Comparison of ENCODE assay signal across 15 mouse cellular contexts in genomic region chr6:4973337-4973736, GRCm38 (mm10).
DNase-seq lines count a peak whose midpoint lies in the region; ATAC-seq lines count a peak whose summit lies in the region.
"Had no signal": no experiment of that assay in that cellular context is flagged by ENCODE, and none has a peak within 500 bp of the region (broad histone marks: within the 10 kb centered on the region; RNA-seq: fewer than 3 reads in every experiment).

No protein-coding gene starts in this region.

- 0 out of 2 replicates have a peak, but pooled peaks have one; percentile 15 for ATAC-seq in kidney, embryonic 16.5 days (ENCODE audit: low FRiP score, low TSS enrichment)
- ATAC-seq in granulocyte monocyte progenitor cell, adult 5-6 weeks (replicated peaks; ENCODE audit: poor library complexity, severe bottlenecking): peak; percentile 85
- peak; percentile 88 for ATAC-seq in megakaryocyte, adult 5-6 weeks (ENCODE audit: poor library complexity, severe bottlenecking)
- ATAC-seq: activated CD4-positive, CD25-positive, alpha-beta regulatory T cell, adult 4 months; inflammation-experienced regulatory T-cells, adult 6 months had no signal

- H3K4me3 ChIP-seq in kidney, embryonic 16.5 days (ENCODE audit: low read length): no peak overlapping the region
- H3K4me3 ChIP-seq: forebrain, embryonic 10.5 days had no signal

- no peak overlapping the region for H3K4me2 ChIP-seq in kidney, embryonic 16.5 days (replicated peaks; ENCODE audit: low read depth, low read length)
- H3K4me2 ChIP-seq: lung, embryonic 14.5 days had no signal

- H3K4me1 ChIP-seq in kidney, embryonic 16.5 days (ENCODE audit: insufficient read depth, low read length): no peaks in the 10 kb centered on the region
- H3K4me1 ChIP-seq: forebrain, embryonic 10.5 days had no signal

- no peak overlapping the region for H3K27ac ChIP-seq in kidney, embryonic 16.5 days (ENCODE audit: low read length)
- H3K27ac ChIP-seq: forebrain, embryonic 10.5 days had no signal

- H3K9me3 ChIP-seq in kidney, embryonic 16.5 days (ENCODE audit: low read length): no peaks in the 10 kb centered on the region

- H3K9ac ChIP-seq in kidney, embryonic 16.5 days (replicated peaks; ENCODE audit: low read length): no peak overlapping the region
- H3K9ac ChIP-seq: lung, embryonic 14.5 days had no signal

- 78% methylated on average over 10 of the region's 10 CpGs for WGBS in kidney, embryonic 16.5 days

- no peaks in the 10 kb centered on the region for H3K27me3 ChIP-seq in kidney, embryonic 16.5 days (ENCODE audit: insufficient read depth, low read length)

- DNase-seq in kidney, postnatal 14 days: no peak
- peak; percentile 64 for DNase-seq in ES-CJ7 (ENCODE audit: low read depth, low spot score)
- no peak for DNase-seq in T-cell, adult 2 months (ENCODE audit: low spot score)
- DNase-seq in urinary bladder, adult 2 months (ENCODE audit: low spot score): no peak
- no peak for DNase-seq in frontal cortex, postnatal 14 days (ENCODE audit: low spot score in 2 of 2)
- DNase-seq: embryo, embryonic 11 days; heart, postnatal 10 days; thymus, postnatal 4 days had no signal

- no peaks in the 10 kb centered on the region for H3K36me3 ChIP-seq in kidney, embryonic 16.5 days (ENCODE audit: insufficient read depth, low read length)
- H3K36me3 ChIP-seq: forebrain, embryonic 10.5 days had no signal

Comparison
In these comparisons a context has a peak if more than half of its experiments do, and no peak if none do; other contexts are left out.
1. ATAC-seq: peak in every context shown above with its lines; median percentile 88 in megakaryocyte, adult 5-6 weeks; 85 in granulocyte monocyte progenitor cell, adult 5-6 weeks; 15 in kidney, embryonic 16.5 days.